In the genomic region with DNA sequence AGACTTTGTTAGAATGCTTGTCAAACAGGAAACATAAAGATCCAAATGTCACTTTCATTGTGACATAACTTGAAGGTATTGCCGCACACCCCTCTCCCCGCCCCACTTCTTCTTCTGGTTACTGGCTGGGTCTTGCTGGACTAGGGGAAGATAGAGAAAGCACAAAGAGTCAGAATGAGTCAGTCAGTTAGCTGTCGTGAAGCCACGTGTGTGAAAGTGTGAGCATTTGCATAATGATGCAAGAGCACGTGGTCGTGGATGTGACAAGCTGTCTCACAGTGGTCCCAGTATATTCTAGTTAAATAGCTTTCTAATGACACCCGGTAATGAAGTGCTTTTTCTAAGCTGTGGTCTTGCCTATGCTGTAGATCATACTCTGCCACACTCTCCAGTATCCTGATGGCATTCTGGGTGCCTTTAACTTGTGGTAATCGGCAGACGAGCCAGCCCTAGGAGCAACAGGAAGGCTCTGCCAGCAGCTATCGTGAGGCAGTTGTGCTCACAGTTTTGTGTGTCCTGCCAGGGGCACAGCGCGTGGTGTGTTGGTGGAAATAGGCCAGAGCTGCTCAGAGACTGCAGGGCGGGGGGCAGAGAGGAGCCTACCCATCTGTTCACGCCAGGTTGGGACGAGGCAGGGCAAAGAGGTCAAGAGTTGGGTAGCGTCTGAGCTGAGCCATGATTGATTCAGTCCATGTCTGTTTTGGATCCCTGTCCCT, we compare ENCODE assay signal across 11 mouse cellular contexts. TPM values are rescaled to one million over a fixed set of nuclear protein-coding genes. Genes with fewer than 3 reads are reported as not detected.
DNase-seq lines count a peak whose midpoint lies in the region; ATAC-seq lines count a peak whose summit lies in the region.
"Had no signal": no experiment of that assay in that cellular context is flagged by ENCODE, and none has a peak within 500 bp of the region (broad histone marks: within the 10 kb centered on the region; RNA-seq: fewer than 3 reads in every experiment).

No protein-coding gene starts in this region.

- H3K27ac ChIP-seq in heart, embryonic 11.5 days (ENCODE audit: low read depth, low read length): no peak overlapping the region
- H3K27ac ChIP-seq in intestine, embryonic 15.5 days: no peak overlapping the region
- H3K27ac ChIP-seq: heart, adult 2 months; lung, embryonic 15.5 days had no signal

- H3K4me3 ChIP-seq in heart, embryonic 11.5 days (ENCODE audit: low read depth, low read length): no peak overlapping the region
- no peak overlapping the region for H3K4me3 ChIP-seq in intestine, embryonic 15.5 days (replicated peaks)
- H3K4me3 ChIP-seq: heart, adult 2 months; lung, embryonic 15.5 days had no signal

- no peak overlapping the region for H3K9ac ChIP-seq in heart, embryonic 11.5 days (ENCODE audit: low read depth, low read length)
- H3K9ac ChIP-seq in intestine, embryonic 15.5 days: no peak overlapping the region
- H3K9ac ChIP-seq: lung, embryonic 15.5 days had no signal

- no peaks in the 10 kb centered on the region for H3K27me3 ChIP-seq in heart, embryonic 11.5 days (ENCODE audit: control insufficient read depth, insufficient read depth, low read length)
- H3K27me3 ChIP-seq in intestine, embryonic 15.5 days (replicated peaks): no peaks in the 10 kb centered on the region
- H3K27me3 ChIP-seq: lung, embryonic 15.5 days had no signal

- H3K9me3 ChIP-seq in heart, embryonic 11.5 days (replicated peaks; ENCODE audit: control insufficient read depth, low read length): no peaks in the 10 kb centered on the region
- no peaks in the 10 kb centered on the region for H3K9me3 ChIP-seq in intestine, embryonic 15.5 days
- H3K9me3 ChIP-seq: lung, embryonic 15.5 days had no signal

- H3K4me2 ChIP-seq in heart, embryonic 11.5 days: no peak overlapping the region
- H3K4me2 ChIP-seq in intestine, embryonic 15.5 days (replicated peaks): no peak overlapping the region
- H3K4me2 ChIP-seq: lung, embryonic 15.5 days had no signal

- no peaks in the 10 kb centered on the region for H3K36me3 ChIP-seq in heart, embryonic 11.5 days (ENCODE audit: control insufficient read depth, insufficient read depth, low read length)
- H3K36me3 ChIP-seq in intestine, embryonic 15.5 days: no peaks in the 10 kb centered on the region
- H3K36me3 ChIP-seq: lung, embryonic 15.5 days had no signal

- peaks cover 26% of the 10 kb centered on the region for H3K4me1 ChIP-seq in heart, embryonic 11.5 days (ENCODE audit: control insufficient read depth, insufficient read depth, low read length)
- peaks cover 9% of the 10 kb centered on the region; the same call in 1 of the 2 replicates for H3K4me1 ChIP-seq in intestine, embryonic 15.5 days (replicated peaks)

- peak; percentile 96 for DNase-seq in heart, adult 11 months
- DNase-seq in 3T3-L1 (ENCODE audit: low read depth, low spot score): peak; percentile 66
- DNase-seq in adipocyte (ENCODE audit: low spot score): peak; percentile 63
- DNase-seq in lung, postnatal 10 days: peak; percentile 41
- no peak for DNase-seq in c-Kit-positive CD71-positive TER-119-positive erythroid progenitor cells, embryonic 14.5 days (ENCODE audit: low spot score)
- DNase-seq in gastrocnemius, adult 18-20 months (ENCODE audit: low spot score): no peak
- DNase-seq: cerebellum, postnatal 36 days had no signal

- ATAC-seq in heart, embryonic 11.5 days (replicated peaks; ENCODE audit: insufficient number of reproducible peaks, low FRiP score, low TSS enrichment): no peak
- no peak for ATAC-seq in intestine, embryonic 15.5 days

- 63% methylated on average over 16 of the region's 16 CpGs for WGBS in heart, embryonic 11.5 days (ENCODE audit: insufficient replicate concordance)
- WGBS in intestine, embryonic 15.5 days: 72% methylated on average over 16 of the region's 16 CpGs

RNA-seq across cellular contexts. Expression of a gene that starts 40.9 kb away (rescaled TPM):
- polyA plus RNA-seq in heart, embryonic 11.5 days (2014; fragmentation: Nextera tagmentation; extraction: Ambion mirVana): 18.5 and 24.8 TPM in 2 replicates
- total RNA-seq in gastrocnemius, adult 18-20 months (2021): 1 to 10 TPM; 1.5 to 4.6 TPM
- polyA plus RNA-seq in intestine, embryonic 15.5 days (2015; fragmentation: Nextera tagmentation; extraction: Ambion mirVana): 19.4 and 19.8 TPM in 2 replicates

Comparison
In these comparisons a context has a peak if more than half of its experiments do, and no peak if none do; other contexts are left out.
1. DNase-seq: peak in heart, adult 11 months (single experiment), 3T3-L1 (single experiment), adipocyte (single experiment) and lung, postnatal 10 days (single experiment); none in c-Kit-positive CD71-positive TER-119-positive erythroid progenitor cells, embryonic 14.5 days (single experiment) and gastrocnemius, adult 18-20 months (single experiment).